Mouse (Mus musculus) cerebellum, adult 2 months (tissue): ENCODE results near the gene Sumo2. TPM values are rescaled to one million over a fixed set of nuclear protein-coding genes. Genes with fewer than 3 reads are reported as not detected.

Source experiments
- DNase-seq, 2 experiments: peaks; one replicate each; pipeline ENCODE4 v3.0.0; 2021
- H3K27ac ChIP-seq: fragments of 200-500 bp; 2 replicates; pipeline ENCODE4 v1.5.1; 2012; ENCODE audit warnings: low read length, control low read depth, inconsistent platforms; ENCODE audit not compliant: insufficient read depth
- H3K27me3 ChIP-seq: fragments of 200-500 bp; 2 replicates; pipeline ENCODE4 v1.6.1; 2012; ENCODE audit warnings: inconsistent platforms, mild to moderate bottlenecking, low read length, moderate library complexity; ENCODE audit not compliant: control insufficient read depth, insufficient read depth
- H3K4me1 ChIP-seq: fragments of 200-500 bp; 2 replicates; pipeline ENCODE4 v1.6.1; 2011; ENCODE audit warnings: low read length; ENCODE audit not compliant: control insufficient read depth, insufficient read depth
- H3K4me3 ChIP-seq: fragments of 200-500 bp; replicated peaks from 2 replicates; pipeline ENCODE3; 2011; ENCODE audit warnings: mild to moderate bottlenecking, low read depth, low read length, control low read depth; ENCODE audit not compliant: insufficient read depth
- CTCF ChIP-seq: fragments of 200-500 bp; IDR thresholded peaks from 2 replicates; pipeline ENCODE4 v1.5.1; 2011; ENCODE audit warnings: low read depth, mild to moderate bottlenecking, control low read depth, low read length, moderate library complexity, borderline replicate concordance; ENCODE audit not compliant: insufficient read depth
- POLR2A ChIP-seq: fragments of 200-500 bp; IDR thresholded peaks from 2 replicates; pipeline ENCODE4 v1.6.1; 2011; ENCODE audit warnings: low read length, control low read depth, borderline replicate concordance; ENCODE audit not compliant: insufficient read depth
- WGBS: fragments of 180-500 bp; shearing (Covaris S2); methylation state at CpG from one replicate; pipeline ENCODE4 v1.1.7; 2018; 5-methylcytosine and 5-hydroxymethylcytosine counted together
- polyA plus RNA-seq: library from polyadenylated mRNA; depleted of rRNA; stranded (reverse); fragments of >200 nt; gene quantifications from 2 replicates; pipeline ENCODE4 v1.2.3, GENCODE M21; 2012

The Sumo2 gene
- polyA plus RNA-seq, 1 experiment = 260 TPM

GRCm38 (mm10) chr11:115514238-115514663, 21.8 kb downstream of the Sumo2 start, which contains the start of gene Jpt1:
Jpt1 (minus strand) TSS chr11:115514387.
- peak; percentile 97 to 98 for DNase-seq
- H3K4me3 ChIP-seq = peak within 1 kb of the TSS; percentile 89
- peaks cover 10% of the 10 kb centered on the region; the same call in 1 of the 2 replicates for H3K4me1 ChIP-seq
- under 1% methylated on average over 24 of the region's 24 CpGs for WGBS
- no peaks in the 10 kb centered on the region for H3K27me3 ChIP-seq
- H3K27ac ChIP-seq = peak within 1 kb of the TSS; percentile 31
- TF ChIP-seq CTCF (no peak), POLR2A (peak; percentile 99)

GRCm38 (mm10) chr11:115513271-115514237, 22.5 kb downstream of the Sumo2 start:
- under 1% methylated on average over 56 of the region's 57 CpGs for WGBS
- peaks cover 10% of the 10 kb centered on the region; the same call in 1 of the 2 replicates for H3K4me1 ChIP-seq
- peak overlapping the region; percentile 31 for H3K27ac ChIP-seq
- DNase-seq = no peak
- no peaks in the 10 kb centered on the region for H3K27me3 ChIP-seq
- peak overlapping the region; percentile 89 for H3K4me3 ChIP-seq
- no peak for TF ChIP-seq POLR2A
- TF ChIP-seq CTCF = no peak

DNA sequence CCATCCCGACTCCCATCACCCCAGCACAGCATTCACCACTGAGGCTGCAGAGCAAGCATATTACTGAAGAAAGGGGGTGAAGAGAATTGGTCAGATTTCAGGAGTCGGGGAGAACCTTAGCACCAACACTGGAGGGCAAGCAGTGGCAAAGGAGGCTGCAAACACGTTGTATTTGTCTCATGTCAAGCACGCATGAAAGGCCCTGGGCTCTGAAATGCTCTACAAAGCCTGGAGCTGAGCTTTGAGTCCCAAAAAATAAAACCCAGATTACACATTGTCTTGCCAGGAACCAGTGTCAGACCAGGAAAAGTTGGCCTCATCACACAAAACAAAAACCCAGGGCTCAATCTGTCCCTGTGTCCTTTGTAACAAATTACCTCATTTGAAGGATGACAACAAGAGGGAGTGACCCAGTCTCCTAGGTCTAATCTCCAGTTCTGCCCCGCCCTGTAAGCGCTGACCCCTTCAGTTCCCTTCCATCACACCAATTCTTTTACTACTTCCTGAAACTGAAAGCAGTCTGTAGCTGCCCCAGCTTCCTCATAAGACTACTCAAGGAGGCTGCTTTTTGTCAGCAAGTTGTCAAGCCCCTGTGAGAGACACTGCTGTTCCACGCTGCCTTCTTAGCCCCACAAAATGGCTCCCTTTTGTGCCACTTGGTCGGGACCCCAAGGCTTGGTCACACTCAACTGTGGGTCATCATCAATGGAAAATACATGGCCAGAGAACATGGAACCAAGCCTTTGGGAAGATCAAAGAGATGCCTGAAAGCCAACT, 23.5 kb downstream of the Sumo2 start:
- no peak for DNase-seq
- TF ChIP-seq CTCF (no peak), POLR2A (no peak)
- no peak overlapping the region for H3K27ac ChIP-seq
- H3K4me3 ChIP-seq = peak overlapping the region; percentile 89
- peaks cover 10% of the 10 kb centered on the region; the same call in 1 of the 2 replicates for H3K4me1 ChIP-seq
- H3K27me3 ChIP-seq = no peaks in the 10 kb centered on the region
- WGBS = 25% methylated on average over 8 of the region's 8 CpGs

- no peak overlapping the region for H3K27ac ChIP-seq
- WGBS = 38% methylated on average over 3 of the region's 3 CpGs
- no peak for DNase-seq
- no peak for TF ChIP-seq CTCF
- no peak for TF ChIP-seq POLR2A
- peaks cover 10% of the 10 kb centered on the region; the same call in 1 of the 2 replicates for H3K4me1 ChIP-seq
- no peaks in the 10 kb centered on the region for H3K27me3 ChIP-seq
- H3K4me3 ChIP-seq = no peak overlapping the region
These were observed 24.1 kb downstream of the Sumo2 start for GRCm38 (mm10) chr11:115512004-115512403.

- Histone ChIP-seq H3K4me1 (peaks cover 10% of the 10 kb centered on the region; the same call in 1 of the 2 replicates), H3K4me3 (no peak overlapping the region), H3K27me3 (no peaks in the 10 kb centered on the region), H3K27ac (no peak overlapping the region)
- WGBS = 82% methylated on average over 2 of the region's 2 CpGs
- no peak for DNase-seq
- no peak for TF ChIP-seq POLR2A
- TF ChIP-seq CTCF = no peak
These were observed 25.0 kb downstream of the Sumo2 start for GRCm38 (mm10) chr11:115511121-115511520.

- Histone ChIP-seq H3K4me3 (no peak overlapping the region), H3K4me1 (peaks cover 10% of the 10 kb centered on the region; the same call in 1 of the 2 replicates), H3K27ac (no peak overlapping the region), H3K27me3 (no peaks in the 10 kb centered on the region)
- DNase-seq = no peak
- 58% methylated on average over 5 of the region's 5 CpGs for WGBS
- TF ChIP-seq POLR2A = no peak
- TF ChIP-seq CTCF = no peak
These were observed 25.6 kb downstream of the Sumo2 start for GRCm38 (mm10) chr11:115510507-115510888.

- DNase-seq = no peak
- WGBS = 61% methylated on average over 6 of the region's 6 CpGs
- Histone ChIP-seq H3K27ac (no peak overlapping the region), H3K4me3 (no peak overlapping the region), H3K4me1 (peaks cover 10% of the 10 kb centered on the region; the same call in 1 of the 2 replicates), H3K27me3 (no peaks in the 10 kb centered on the region)
- TF ChIP-seq POLR2A = no peak
- no peak for TF ChIP-seq CTCF
These were observed 26.1 kb downstream of the Sumo2 start for GRCm38 (mm10) chr11:115509773-115510506.
